Comparison of ENCODE assay signal across 10 mouse cellular contexts in genomic region chr4:47235312-47235711, GRCm38 (mm10). TPM values are rescaled to one million over a fixed set of nuclear protein-coding genes. Genes with fewer than 3 reads are reported as not detected.
DNase-seq lines count a peak whose midpoint lies in the region; ATAC-seq lines count a peak whose summit lies in the region.
"Had no signal": no experiment of that assay in that cellular context is flagged by ENCODE, and none has a peak within 500 bp of the region (broad histone marks: within the 10 kb centered on the region; RNA-seq: fewer than 3 reads in every experiment).

No protein-coding gene starts in this region.

- H3K27ac ChIP-seq in forebrain, embryonic 11.5 days (ENCODE audit: low read depth, low read length): no peak overlapping the region
- no peak overlapping the region for H3K27ac ChIP-seq in forebrain, embryonic 10.5 days
- no peak overlapping the region for H3K27ac ChIP-seq in intestine, embryonic 16.5 days (ENCODE audit: low read length)

- no peak overlapping the region for H3K4me2 ChIP-seq in forebrain, embryonic 11.5 days (ENCODE audit: low read depth, low read length, severe bottlenecking)
- no peak overlapping the region for H3K4me2 ChIP-seq in intestine, embryonic 16.5 days (ENCODE audit: low read depth, low read length)

- ATAC-seq in forebrain, embryonic 11.5 days (replicated peaks; ENCODE audit: low FRiP score): 0 out of 2 replicates have a peak, but pooled peaks have one; percentile 24
- 0 out of 2 replicates have a peak, but pooled peaks have one; percentile 3 for ATAC-seq in intestine, embryonic 16.5 days
- no peak for ATAC-seq in megakaryocyte, adult 5-6 weeks (ENCODE audit: poor library complexity, severe bottlenecking)

- no peaks in the 10 kb centered on the region for H3K36me3 ChIP-seq in forebrain, embryonic 11.5 days (ENCODE audit: control insufficient read depth, insufficient read depth, low read length)
- no peaks in the 10 kb centered on the region for H3K36me3 ChIP-seq in forebrain, embryonic 10.5 days (replicated peaks)
- H3K36me3 ChIP-seq in intestine, embryonic 16.5 days (ENCODE audit: control insufficient read depth, insufficient read depth, low read length): no peaks in the 10 kb centered on the region

- H3K9me3 ChIP-seq in forebrain, embryonic 11.5 days (ENCODE audit: control insufficient read depth, low read length): no peaks in the 10 kb centered on the region
- no peaks in the 10 kb centered on the region for H3K9me3 ChIP-seq in forebrain, embryonic 10.5 days
- H3K9me3 ChIP-seq in intestine, embryonic 16.5 days (ENCODE audit: control insufficient read depth, low read length): no peaks in the 10 kb centered on the region

- no peak overlapping the region for H3K4me3 ChIP-seq in forebrain, embryonic 11.5 days (ENCODE audit: low read depth, low read length)
- H3K4me3 ChIP-seq in forebrain, embryonic 10.5 days: no peak overlapping the region
- no peak overlapping the region for H3K4me3 ChIP-seq in intestine, embryonic 16.5 days (ENCODE audit: low read length)

- no peak overlapping the region for H3K9ac ChIP-seq in forebrain, embryonic 11.5 days (ENCODE audit: low read length)
- H3K9ac ChIP-seq in intestine, embryonic 16.5 days (ENCODE audit: low read depth, low read length): no peak overlapping the region
- H3K9ac ChIP-seq: liver, postnatal 0 days had no signal

- no peaks in the 10 kb centered on the region; the same call in 1 of the 2 replicates for H3K4me1 ChIP-seq in forebrain, embryonic 11.5 days (replicated peaks; ENCODE audit: control insufficient read depth, insufficient read depth, low read length)
- H3K4me1 ChIP-seq in forebrain, embryonic 10.5 days: peaks cover 34% of the 10 kb centered on the region
- H3K4me1 ChIP-seq in intestine, embryonic 16.5 days (ENCODE audit: control insufficient read depth, insufficient read depth, low read length): peaks cover 4% of the 10 kb centered on the region; the same call in 1 of the 2 replicates

- no peaks in the 10 kb centered on the region for H3K27me3 ChIP-seq in forebrain, embryonic 11.5 days (ENCODE audit: control insufficient read depth, insufficient read depth, low read length)
- H3K27me3 ChIP-seq in forebrain, embryonic 10.5 days (ENCODE audit: poor library complexity, severe bottlenecking): peaks cover 15% of the 10 kb centered on the region
- H3K27me3 ChIP-seq in intestine, embryonic 16.5 days (replicated peaks; ENCODE audit: control insufficient read depth, insufficient read depth, low read length): no peaks in the 10 kb centered on the region

- 14% methylated on average over 3 of the region's 3 CpGs for WGBS in forebrain, embryonic 11.5 days
- 32% methylated on average over 3 of the region's 3 CpGs for WGBS in forebrain, embryonic 10.5 days
- WGBS in intestine, embryonic 16.5 days: 50% methylated on average over 3 of the region's 3 CpGs

- no peak for DNase-seq in forebrain, embryonic 11.5 days (ENCODE audit: low spot score)
- no peak for DNase-seq in forebrain, embryonic 10.5 days (ENCODE audit: extremely low spot score, low spot score)
- peak; percentile 70 to 80 for DNase-seq in right cerebral cortex, postnatal 10 days (ENCODE audit: low spot score in 2 of 2)
- no peak for DNase-seq in right cerebral cortex, adult 2 months (ENCODE audit: low spot score in 2 of 2)
- no peak for DNase-seq in spleen, postnatal 36 days (ENCODE audit: low spot score in 2 of 2)
- DNase-seq in gastrocnemius, adult 8-10 months (ENCODE audit: low spot score in 2 of 2): no peak

RNA-seq across cellular contexts. Expression of gene Col15a1, which starts 27.4 kb away (rescaled TPM):
- 6.6 and 7.0 TPM in 2 replicates for polyA plus RNA-seq in forebrain, embryonic 11.5 days (2014; fragmentation: Nextera tagmentation; extraction: Ambion mirVana)
- 4.3 and 4.5 TPM in 2 replicates for polyA plus RNA-seq in forebrain, embryonic 10.5 days (2016; fragmentation: Nextera tagmentation; extraction: Ambion mirVana)
- polyA plus RNA-seq in intestine, embryonic 16.5 days (2015; fragmentation: Nextera tagmentation; extraction: Ambion mirVana): 12.7 and 15.1 TPM in 2 replicates
- total RNA-seq in megakaryocyte, adult 5-6 weeks (2015): not detected in 2 replicates
- total RNA-seq in megakaryocyte, adult 5-6 weeks (2017): 0.04 TPM in 1 of 2 replicates, not detected in the other
- 10 to 100 TPM in 3 of 4 experiments, 1 to 10 TPM in 1; 9.7 to 30.8 (median 14.9) TPM for total RNA-seq in gastrocnemius, adult 8-10 months (2022)
- total RNA-seq: neutrophil, adult 5-6 weeks had no signal

Comparison
In these comparisons a context has a peak if more than half of its experiments do, and no peak if none do; other contexts are left out.
1. DNase-seq: peak in right cerebral cortex, postnatal 10 days (2 of 2); none in forebrain, embryonic 11.5 days (single experiment), forebrain, embryonic 10.5 days (single experiment), right cerebral cortex, adult 2 months (0 of 2), spleen, postnatal 36 days (0 of 2) and gastrocnemius, adult 8-10 months (0 of 2).